Mouse (Mus musculus): ENCODE results near the gene Zp3r. TPM values are rescaled to one million over a fixed set of nuclear protein-coding genes. Genes with fewer than 3 reads are reported as not detected.

Zp3r gene
- polyA plus RNA-seq, 1 experiment from 2014 or later, result not detected

GRCm38 (mm10) chr1:130551407-130552249, 77.8 kb downstream of the Zp3r start:
- Histone ChIP-seq H3K9ac (no peak overlapping the region), H3K27ac (no peak overlapping the region), H3K4me2 (replicated peaks) (no peak overlapping the region), H3K4me3 (no peak overlapping the region), H3K36me3 (no peaks in the 10 kb centered on the region), H3K27me3 (replicated peaks) (no peaks in the 10 kb centered on the region), H3K9me3 (no peaks in the 10 kb centered on the region), H3K4me1 (no peaks in the 10 kb centered on the region; the same call in 1 of the 2 replicates)
- WGBS, result 84% methylated on average over 4 of the region's 5 CpGs
- no peak for ATAC-seq (ENCODE audit: low FRiP score, low read depth)

DNA sequence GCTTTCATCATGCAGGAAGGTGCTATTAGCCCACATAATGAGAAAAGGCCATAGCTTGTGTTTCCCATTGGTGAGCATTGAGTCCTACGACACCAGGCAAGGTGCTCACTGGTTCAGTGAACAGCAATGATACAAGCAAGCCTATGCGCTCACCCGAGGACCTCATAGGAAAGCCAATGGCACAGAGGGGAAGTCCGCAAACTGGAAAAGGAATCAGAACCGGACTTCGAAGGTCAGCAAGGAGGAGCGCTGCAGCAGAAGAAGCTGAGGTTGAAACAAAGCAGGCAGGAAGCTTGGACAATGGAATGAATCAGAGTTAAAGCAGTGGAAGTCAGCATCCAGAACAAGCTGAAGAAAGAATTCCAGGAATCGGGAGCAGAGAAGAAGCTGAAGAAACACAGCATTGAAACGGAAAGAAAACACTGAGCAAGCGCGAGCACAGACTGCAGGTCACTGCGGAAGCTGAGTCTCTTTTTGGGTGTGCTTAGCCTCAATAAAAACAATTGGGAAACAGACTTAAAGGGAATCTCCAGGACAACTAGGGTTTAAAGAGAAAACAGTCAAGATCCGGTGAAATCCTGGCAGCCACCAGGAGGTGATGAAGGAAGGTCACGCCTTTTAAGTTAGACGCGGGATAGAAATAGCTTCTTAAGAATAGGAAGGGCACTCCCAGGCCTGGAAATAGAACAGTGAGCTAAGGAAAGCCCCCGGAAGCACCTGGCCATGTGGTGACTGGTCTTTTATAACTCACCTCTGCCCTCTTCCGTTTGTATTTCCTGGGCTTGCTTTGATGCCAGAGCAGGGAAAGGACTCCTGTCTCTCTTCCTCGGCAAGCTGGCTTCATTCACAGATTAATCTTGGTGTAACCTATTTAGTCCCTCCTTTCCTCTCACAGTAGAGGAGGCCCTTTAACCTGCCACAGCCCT, 78.9 kb downstream of the Zp3r start:
- H3K4me2 ChIP-seq (replicated peaks), result no peak overlapping the region
- ATAC-seq (ENCODE audit: low FRiP score, low read depth), result no peak
- H3K4me3 ChIP-seq, result no peak overlapping the region
- H3K27ac ChIP-seq, result no peak overlapping the region
- no peaks in the 10 kb centered on the region; the same call in 1 of the 2 replicates for H3K4me1 ChIP-seq
- no peaks in the 10 kb centered on the region for H3K27me3 ChIP-seq (replicated peaks)
- WGBS, result 70% methylated on average over 19 of the region's 19 CpGs
- H3K9ac ChIP-seq, result no peak overlapping the region
- no peaks in the 10 kb centered on the region for H3K36me3 ChIP-seq
- no peaks in the 10 kb centered on the region for H3K9me3 ChIP-seq

DNA sequence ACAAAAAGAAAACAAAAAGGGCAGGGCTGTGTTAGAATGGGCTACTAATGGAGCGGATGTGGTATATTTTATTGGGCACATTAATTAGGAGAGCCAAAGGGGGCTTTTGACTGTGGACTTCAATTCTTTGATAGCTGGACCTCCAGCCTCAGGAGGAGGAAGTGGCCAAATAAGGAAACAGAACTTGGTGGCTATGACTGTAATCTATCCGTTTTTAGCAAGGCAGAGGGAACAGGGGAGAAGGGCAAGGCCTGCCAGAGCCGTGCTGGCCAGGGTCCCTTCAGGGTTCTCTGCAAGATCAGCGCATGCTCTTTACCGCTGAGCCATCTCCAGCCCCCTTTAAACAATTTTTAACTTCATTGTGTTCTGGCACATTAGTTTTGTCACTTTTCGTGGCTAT, 79.7 kb downstream of the Zp3r start:
- Histone ChIP-seq H3K36me3 (no peaks in the 10 kb centered on the region), H3K9me3 (no peaks in the 10 kb centered on the region), H3K4me1 (no peaks in the 10 kb centered on the region; the same call in 1 of the 2 replicates), H3K9ac (no peak overlapping the region), H3K27ac (no peak overlapping the region), H3K4me2 (replicated peaks) (no peak overlapping the region), H3K27me3 (replicated peaks) (no peaks in the 10 kb centered on the region), H3K4me3 (no peak overlapping the region)
- WGBS, result 82% methylated on average over 6 of the region's 6 CpGs
- no peak for ATAC-seq (ENCODE audit: low FRiP score, low read depth)

DNA sequence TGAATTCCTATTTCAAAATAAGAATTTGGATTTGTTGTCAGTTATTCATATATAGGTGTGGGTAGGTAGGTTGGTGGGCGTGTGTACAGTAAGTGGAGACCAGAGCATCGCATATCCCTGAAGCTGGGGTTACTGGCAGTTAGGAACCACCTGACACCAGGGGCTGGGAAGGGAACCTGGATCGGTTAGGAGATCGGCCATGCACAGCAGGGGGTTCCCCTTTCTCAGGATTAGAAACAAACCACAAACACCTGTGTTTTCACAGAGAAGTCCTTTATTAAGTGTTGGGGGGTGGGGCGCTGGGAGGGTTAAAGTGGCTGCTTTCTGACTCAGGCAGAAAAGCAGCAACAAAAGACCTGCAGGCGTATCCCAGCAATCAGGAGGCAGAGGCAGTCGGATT, 80.3 kb downstream of the Zp3r start:
- H3K9ac ChIP-seq, result no peak overlapping the region
- no peaks in the 10 kb centered on the region for H3K36me3 ChIP-seq
- no peaks in the 10 kb centered on the region; the same call in 1 of the 2 replicates for H3K4me1 ChIP-seq
- H3K4me3 ChIP-seq, result no peak overlapping the region
- H3K27me3 ChIP-seq (replicated peaks), result no peaks in the 10 kb centered on the region
- H3K9me3 ChIP-seq, result no peaks in the 10 kb centered on the region
- 68% methylated on average over 7 of the region's 7 CpGs for WGBS
- ATAC-seq (ENCODE audit: low FRiP score, low read depth), result no peak
- H3K4me2 ChIP-seq (replicated peaks), result no peak overlapping the region
- no peak overlapping the region for H3K27ac ChIP-seq

- H3K36me3 ChIP-seq, result no peaks in the 10 kb centered on the region
- peak overlapping the region; percentile 16; the same call in 1 of the 2 replicates for H3K4me3 ChIP-seq
- no peak overlapping the region for H3K27ac ChIP-seq
- H3K27me3 ChIP-seq (replicated peaks), result no peaks in the 10 kb centered on the region
- H3K9ac ChIP-seq, result 0 out of 2 replicates have a peak overlapping the region, but pooled peaks have one; percentile 8
- H3K9me3 ChIP-seq, result no peaks in the 10 kb centered on the region
- H3K4me1 ChIP-seq, result no peaks in the 10 kb centered on the region; the same call in 1 of the 2 replicates
- peak overlapping the region; percentile 56 for H3K4me2 ChIP-seq (replicated peaks)
- WGBS, result 27% methylated on average over 25 of the region's 25 CpGs
- peak; percentile 71; the same call in 1 of the 2 replicates for ATAC-seq (ENCODE audit: low FRiP score, low read depth)
Measured at GRCm38 (mm10) chr1:130547674-130548429, 81.6 kb downstream of the Zp3r start.

Other genes starting within 250 kb of the Zp3r start
- gene Cd55b, start 206.6 kb downstream of the Zp3r start, polyA plus RNA-seq (2016; fragmentation: Nextera tagmentation; extraction: Ambion mirVana), result not detected in 2 replicates
- gene Cd55, start 166.9 kb downstream of the Zp3r start, polyA plus RNA-seq (2016; fragmentation: Nextera tagmentation; extraction: Ambion mirVana), result 4.3 and 5.9 TPM in 2 replicates
- gene C4bp, start 32.0 kb upstream of the Zp3r start, polyA plus RNA-seq (2016; fragmentation: Nextera tagmentation; extraction: Ambion mirVana), result 0.06 TPM in 1 of 2 replicates, not detected in the other
- gene Gm29427, start 86.2 kb upstream of the Zp3r start, polyA plus RNA-seq (2016; fragmentation: Nextera tagmentation; extraction: Ambion mirVana), result not detected in 2 replicates
- gene Yod1, start 87.7 kb upstream of the Zp3r start, polyA plus RNA-seq (2016; fragmentation: Nextera tagmentation; extraction: Ambion mirVana), result 18.6 and 20.3 TPM in 2 replicates
- 14.9 and 16.1 TPM in 2 replicates for gene Pfkfb2, start 99.6 kb upstream of the Zp3r start, polyA plus RNA-seq (2016; fragmentation: Nextera tagmentation; extraction: Ambion mirVana)
- gene AA986860, start 102.4 kb upstream of the Zp3r start, polyA plus RNA-seq (2016; fragmentation: Nextera tagmentation; extraction: Ambion mirVana), result 0.51 and 0.86 TPM in 2 replicates
- gene Fcamr, start 171.3 kb upstream of the Zp3r start, polyA plus RNA-seq (2016; fragmentation: Nextera tagmentation; extraction: Ambion mirVana), result not detected in 2 replicates
- not detected in 2 replicates for gene Pigr, start 197.1 kb upstream of the Zp3r start, polyA plus RNA-seq (2016; fragmentation: Nextera tagmentation; extraction: Ambion mirVana)
- not detected in 2 replicates for gene Fcmr, start 236.0 kb upstream of the Zp3r start, polyA plus RNA-seq (2016; fragmentation: Nextera tagmentation; extraction: Ambion mirVana)

Data from neural tube, embryonic 12.5 days (tissue).